Mouse (Mus musculus): ENCODE results near the gene Id3. TPM values are rescaled to one million over a fixed set of nuclear protein-coding genes. Genes with fewer than 3 reads are reported as not detected.

The Id3 gene
- polyA plus RNA-seq, 1 experiment from 2014 or later: 206 TPM

- Histone ChIP-seq H3K27me3 (ENCODE audit: control insufficient read depth, insufficient read depth, low read length) (no peaks in the 10 kb centered on the region), H3K27ac (no peak overlapping the region), H3K9me3 (ENCODE audit: control insufficient read depth, low read length) (no peaks in the 10 kb centered on the region), H3K4me2 (replicated peaks) (no peak overlapping the region), H3K36me3 (replicated peaks; ENCODE audit: control insufficient read depth, insufficient read depth) (no peaks in the 10 kb centered on the region), H3K9ac (no peak overlapping the region), H3K4me3 (replicated peaks; ENCODE audit: low read length) (no peak overlapping the region), H3K4me1 (replicated peaks; ENCODE audit: control insufficient read depth, insufficient read depth, low read length) (peaks cover 6% of the 10 kb centered on the region)
- 59% methylated on average over 7 of the region's 7 CpGs for WGBS
- DNase-seq (ENCODE audit: low spot score) (no peak), ATAC-seq (ENCODE audit: low FRiP score) (no peak)
Measured at GRCm38 (mm10) chr4:136106880-136107301, 36.4 kb upstream of the Id3 start.

- Histone ChIP-seq H3K9me3 (ENCODE audit: control insufficient read depth, low read length) (no peaks in the 10 kb centered on the region), H3K27ac (no peak overlapping the region), H3K36me3 (replicated peaks; ENCODE audit: control insufficient read depth, insufficient read depth) (no peaks in the 10 kb centered on the region), H3K27me3 (ENCODE audit: control insufficient read depth, insufficient read depth, low read length) (no peaks in the 10 kb centered on the region), H3K4me3 (replicated peaks; ENCODE audit: low read length) (no peak overlapping the region), H3K4me2 (replicated peaks) (no peak overlapping the region), H3K4me1 (replicated peaks; ENCODE audit: control insufficient read depth, insufficient read depth, low read length) (peaks cover 6% of the 10 kb centered on the region), H3K9ac (no peak overlapping the region)
- no peak for ATAC-seq (ENCODE audit: low FRiP score)
- no peak for DNase-seq (ENCODE audit: low spot score)
- 90% methylated on average over 2 of the region's 2 CpGs for WGBS
Measured at GRCm38 (mm10) chr4:136109153-136109552, 34.1 kb upstream of the Id3 start.

- DNase-seq (ENCODE audit: low spot score) (no peak), ATAC-seq (ENCODE audit: low FRiP score) (no peak)
- H3K4me1 ChIP-seq (replicated peaks; ENCODE audit: control insufficient read depth, insufficient read depth, low read length): peaks cover 1% of the 10 kb centered on the region; the same call in 1 of the 2 replicates
- no peak overlapping the region for H3K27ac ChIP-seq
- H3K9ac ChIP-seq: no peak overlapping the region
- H3K4me2 ChIP-seq (replicated peaks): no peak overlapping the region
- no peak overlapping the region for H3K4me3 ChIP-seq (replicated peaks; ENCODE audit: low read length)
- 86% methylated on average over 10 of the region's 10 CpGs for WGBS
- H3K36me3 ChIP-seq (replicated peaks; ENCODE audit: control insufficient read depth, insufficient read depth): no peaks in the 10 kb centered on the region
- no peaks in the 10 kb centered on the region for H3K27me3 ChIP-seq (ENCODE audit: control insufficient read depth, insufficient read depth, low read length)
- no peaks in the 10 kb centered on the region for H3K9me3 ChIP-seq (ENCODE audit: control insufficient read depth, low read length)
Measured at GRCm38 (mm10) chr4:136109941-136110900, 33.1 kb upstream of the Id3 start.

- H3K4me2 ChIP-seq (replicated peaks): no peak overlapping the region
- DNase-seq (ENCODE audit: low spot score) (no peak), ATAC-seq (ENCODE audit: low FRiP score) (no peak)
- H3K9ac ChIP-seq: no peak overlapping the region
- 72% methylated on average over 5 of the region's 5 CpGs for WGBS
- no peaks in the 10 kb centered on the region for H3K36me3 ChIP-seq (replicated peaks; ENCODE audit: control insufficient read depth, insufficient read depth)
- no peak overlapping the region for H3K4me3 ChIP-seq (replicated peaks; ENCODE audit: low read length)
- H3K27me3 ChIP-seq (ENCODE audit: control insufficient read depth, insufficient read depth, low read length): no peaks in the 10 kb centered on the region
- no peak overlapping the region for H3K27ac ChIP-seq
- no peaks in the 10 kb centered on the region for H3K4me1 ChIP-seq (replicated peaks; ENCODE audit: control insufficient read depth, insufficient read depth, low read length)
- no peaks in the 10 kb centered on the region for H3K9me3 ChIP-seq (ENCODE audit: control insufficient read depth, low read length)
Measured at GRCm38 (mm10) chr4:136112344-136112743, 31.0 kb upstream of the Id3 start.

- Histone ChIP-seq H3K27me3 (ENCODE audit: control insufficient read depth, insufficient read depth, low read length) (no peaks in the 10 kb centered on the region), H3K36me3 (replicated peaks; ENCODE audit: control insufficient read depth, insufficient read depth) (no peaks in the 10 kb centered on the region), H3K9ac (no peak overlapping the region), H3K4me1 (replicated peaks; ENCODE audit: control insufficient read depth, insufficient read depth, low read length) (no peaks in the 10 kb centered on the region), H3K27ac (no peak overlapping the region), H3K9me3 (ENCODE audit: control insufficient read depth, low read length) (no peaks in the 10 kb centered on the region), H3K4me3 (replicated peaks; ENCODE audit: low read length) (no peak overlapping the region), H3K4me2 (replicated peaks) (no peak overlapping the region)
- 88% methylated on average over 5 of the region's 5 CpGs for WGBS
- DNase-seq (ENCODE audit: low spot score) (no peak), ATAC-seq (ENCODE audit: low FRiP score) (no peak)
Measured at GRCm38 (mm10) chr4:136114747-136115146, 28.6 kb upstream of the Id3 start.

GRCm38 (mm10) chr4:136117022-136117421 is 26.3 kb upstream of the Id3 start:
- Histone ChIP-seq H3K27me3 (ENCODE audit: control insufficient read depth, insufficient read depth, low read length) (no peaks in the 10 kb centered on the region), H3K9ac (no peak overlapping the region), H3K4me2 (replicated peaks) (no peak overlapping the region), H3K9me3 (ENCODE audit: control insufficient read depth, low read length) (no peaks in the 10 kb centered on the region), H3K4me3 (replicated peaks; ENCODE audit: low read length) (no peak overlapping the region), H3K36me3 (replicated peaks; ENCODE audit: control insufficient read depth, insufficient read depth) (no peaks in the 10 kb centered on the region), H3K27ac (no peak overlapping the region), H3K4me1 (replicated peaks; ENCODE audit: control insufficient read depth, insufficient read depth, low read length) (no peaks in the 10 kb centered on the region)
- ATAC-seq (ENCODE audit: low FRiP score): no peak
- no peak for DNase-seq (ENCODE audit: low spot score)
- WGBS: 63% methylated on average over 13 of the region's 13 CpGs

GRCm38 (mm10) chr4:136120041-136120440 is 23.3 kb upstream of the Id3 start:
- no peaks in the 10 kb centered on the region for H3K9me3 ChIP-seq (ENCODE audit: control insufficient read depth, low read length)
- DNase-seq (ENCODE audit: low spot score) (no peak), ATAC-seq (ENCODE audit: low FRiP score) (no peak)
- no peaks in the 10 kb centered on the region for H3K36me3 ChIP-seq (replicated peaks; ENCODE audit: control insufficient read depth, insufficient read depth)
- no peak overlapping the region for H3K9ac ChIP-seq
- H3K27me3 ChIP-seq (ENCODE audit: control insufficient read depth, insufficient read depth, low read length): no peaks in the 10 kb centered on the region
- no peak overlapping the region for H3K27ac ChIP-seq
- no peak overlapping the region for H3K4me3 ChIP-seq (replicated peaks; ENCODE audit: low read length)
- no peak overlapping the region for H3K4me2 ChIP-seq (replicated peaks)
- 43% methylated on average over 16 of the region's 16 CpGs for WGBS
- H3K4me1 ChIP-seq (replicated peaks; ENCODE audit: control insufficient read depth, insufficient read depth, low read length): no peaks in the 10 kb centered on the region

GRCm38 (mm10) chr4:136121158-136121557 is 22.1 kb upstream of the Id3 start:
- H3K27me3 ChIP-seq (ENCODE audit: control insufficient read depth, insufficient read depth, low read length): no peaks in the 10 kb centered on the region
- no peak overlapping the region for H3K4me2 ChIP-seq (replicated peaks)
- no peak overlapping the region for H3K27ac ChIP-seq
- H3K36me3 ChIP-seq (replicated peaks; ENCODE audit: control insufficient read depth, insufficient read depth): no peaks in the 10 kb centered on the region
- no peak for DNase-seq (ENCODE audit: low spot score)
- WGBS: 91% methylated on average over 3 of the region's 3 CpGs
- no peak for ATAC-seq (ENCODE audit: low FRiP score)
- H3K4me3 ChIP-seq (replicated peaks; ENCODE audit: low read length): no peak overlapping the region
- no peaks in the 10 kb centered on the region for H3K4me1 ChIP-seq (replicated peaks; ENCODE audit: control insufficient read depth, insufficient read depth, low read length)
- no peaks in the 10 kb centered on the region for H3K9me3 ChIP-seq (ENCODE audit: control insufficient read depth, low read length)
- H3K9ac ChIP-seq: no peak overlapping the region

GRCm38 (mm10) chr4:136121844-136122468 is 21.3 kb upstream of the Id3 start:
- no peaks in the 10 kb centered on the region for H3K27me3 ChIP-seq (ENCODE audit: control insufficient read depth, insufficient read depth, low read length)
- H3K4me3 ChIP-seq (replicated peaks; ENCODE audit: low read length): no peak overlapping the region
- ATAC-seq (ENCODE audit: low FRiP score) (no peak), DNase-seq (ENCODE audit: low spot score) (no peak)
- 77% methylated on average over 7 of the region's 7 CpGs for WGBS
- H3K27ac ChIP-seq: no peak overlapping the region
- H3K9ac ChIP-seq: no peak overlapping the region
- no peaks in the 10 kb centered on the region for H3K9me3 ChIP-seq (ENCODE audit: control insufficient read depth, low read length)
- H3K36me3 ChIP-seq (replicated peaks; ENCODE audit: control insufficient read depth, insufficient read depth): no peaks in the 10 kb centered on the region
- no peak overlapping the region for H3K4me2 ChIP-seq (replicated peaks)
- no peaks in the 10 kb centered on the region for H3K4me1 ChIP-seq (replicated peaks; ENCODE audit: control insufficient read depth, insufficient read depth, low read length)

Measured in hindbrain, embryonic 14.5 days (tissue).